Mouse (Mus musculus) thymus, postnatal 4 days (tissue): ENCODE results near the gene D430041D05Rik.

Experiments
- DNase-seq: peaks from one replicate; pipeline ENCODE4 v3.0.0; 2021

Gene D430041D05Rik

GRCm38 (mm10) chr2:104256585-104256984 lies 154.2 kb downstream of the D430041D05Rik start:
- DNase-seq: no peak

GRCm38 (mm10) chr2:104254944-104255343 lies 155.9 kb downstream of the D430041D05Rik start:
- no peak for DNase-seq

- no peak for DNase-seq
Measured at GRCm38 (mm10) chr2:104253341-104253740, 157.5 kb downstream of the D430041D05Rik start.

GRCm38 (mm10) chr2:104251647-104252046 lies 159.2 kb downstream of the D430041D05Rik start:
- no peak for DNase-seq

DNA sequence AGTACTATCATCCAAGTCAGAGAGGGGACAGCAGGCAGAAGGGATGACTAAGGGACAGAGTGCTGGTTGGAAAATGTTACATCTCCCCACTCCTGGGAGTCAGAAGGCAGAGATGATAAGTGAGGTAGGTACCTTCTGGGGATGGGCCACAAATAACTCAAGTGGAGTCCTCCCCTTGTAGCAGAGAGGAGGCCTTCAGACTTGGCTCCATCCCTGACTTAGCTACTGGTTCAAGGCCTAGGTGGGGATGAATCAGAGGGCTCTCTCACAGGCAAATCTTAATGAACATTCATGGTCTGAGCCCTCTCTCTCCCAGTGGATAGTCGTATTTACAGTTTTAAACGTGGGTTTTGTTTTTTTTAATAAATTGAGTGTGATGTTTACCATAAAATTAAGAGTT lies 161.0 kb downstream of the D430041D05Rik start:
- no peak for DNase-seq

- no peak for DNase-seq
Measured at GRCm38 (mm10) chr2:104246851-104247250, 164.0 kb downstream of the D430041D05Rik start.

GRCm38 (mm10) chr2:104242055-104242454 lies 168.8 kb downstream of the D430041D05Rik start:
- DNase-seq: no peak

DNA sequence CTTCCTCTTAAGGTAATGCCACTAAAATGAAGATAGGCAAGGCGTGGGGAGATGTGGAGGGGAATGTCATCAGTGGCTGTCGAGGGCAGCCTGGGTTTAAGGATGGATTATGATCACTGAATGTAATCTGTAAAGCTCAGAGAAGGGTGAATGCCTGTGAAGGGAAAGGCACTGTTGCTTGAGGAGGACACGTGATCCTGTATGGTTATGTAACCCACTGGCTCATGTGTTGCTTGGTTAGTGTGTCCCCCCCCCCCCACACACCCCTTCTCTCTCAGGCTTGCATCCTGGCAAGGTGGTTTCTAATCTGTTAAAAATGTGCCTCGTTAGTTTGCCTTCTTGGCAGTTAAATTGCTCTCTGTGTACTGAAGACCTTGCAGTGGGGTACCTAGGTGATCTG lies 173.7 kb downstream of the D430041D05Rik start:
- no peak for DNase-seq

GRCm38 (mm10) chr2:104230444-104230843 lies 180.4 kb downstream of the D430041D05Rik start:
- no peak for DNase-seq

DNA sequence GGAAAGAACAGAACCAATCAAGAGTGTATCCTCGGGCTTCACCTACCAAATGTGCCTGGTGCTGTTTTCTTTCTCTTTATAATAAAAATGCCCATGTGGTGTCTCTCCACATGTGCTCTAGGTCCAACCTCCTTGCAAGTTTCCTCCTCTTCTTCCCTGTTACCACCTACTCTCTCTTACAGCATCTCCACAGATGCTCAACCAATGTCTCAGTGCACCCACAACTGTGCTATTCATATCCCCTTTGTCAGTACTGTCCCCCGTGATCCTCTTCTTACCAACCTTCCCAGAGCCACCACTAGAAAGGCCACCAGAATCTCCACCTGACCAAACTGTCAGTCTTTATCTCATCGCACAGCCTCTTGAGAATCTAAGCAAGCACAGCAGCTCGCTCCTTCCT lies 184.8 kb downstream of the D430041D05Rik start:
- no peak for DNase-seq

DNA sequence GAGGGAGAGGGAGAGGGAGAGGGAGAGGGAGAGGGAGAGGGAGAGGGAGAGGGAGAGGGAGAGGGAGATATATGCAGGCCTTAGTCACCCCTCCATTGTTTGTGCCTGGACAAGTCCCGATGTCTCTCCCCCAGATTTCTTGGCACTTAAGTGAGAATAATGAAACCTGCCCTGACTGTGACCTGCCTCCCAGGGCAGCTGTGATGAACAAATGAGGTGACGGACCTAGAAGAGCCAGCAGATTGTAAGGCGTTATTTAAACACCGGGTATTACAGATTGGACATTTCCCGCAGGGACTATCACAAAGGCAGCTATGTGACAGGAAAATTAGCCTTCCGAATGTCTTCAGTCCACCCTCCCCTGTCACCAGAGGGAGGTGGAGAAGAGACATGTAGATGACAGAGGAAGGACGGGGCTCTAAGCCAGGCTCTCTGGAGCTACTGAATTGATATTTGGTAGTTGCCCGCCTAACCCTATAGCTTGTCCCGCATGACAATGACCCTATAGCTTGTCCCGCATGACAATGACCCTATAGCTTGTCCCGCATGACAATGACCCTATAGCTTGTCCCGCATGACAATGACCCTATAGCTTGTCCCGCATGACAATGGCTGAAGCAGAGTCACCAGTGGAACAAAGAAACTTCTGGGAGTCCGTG lies 191.0 kb downstream of the D430041D05Rik start:
- DNase-seq: no peak

- no peak for DNase-seq
Measured at GRCm38 (mm10) chr2:104218588-104219065, 192.2 kb downstream of the D430041D05Rik start.

DNA sequence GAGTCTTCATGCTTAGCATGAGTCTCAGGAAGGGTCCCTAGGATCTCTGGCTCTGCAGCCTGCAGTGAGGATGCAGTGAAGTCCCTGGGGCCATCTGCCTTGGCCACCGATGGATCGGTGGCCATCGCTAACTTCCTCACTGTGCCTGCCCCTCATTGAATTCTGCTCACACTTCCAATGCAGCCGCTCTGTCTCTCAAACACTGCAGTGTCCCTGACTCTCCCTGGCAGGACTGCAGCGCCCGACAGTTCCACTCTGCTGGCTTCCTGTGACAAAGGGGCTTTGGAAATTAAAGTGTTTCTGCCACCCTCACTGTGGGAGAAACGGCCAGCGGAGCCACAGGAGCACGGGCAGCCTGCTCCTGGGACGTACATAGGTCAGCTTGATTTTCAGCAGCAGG lies 192.7 kb downstream of the D430041D05Rik start:
- no peak for DNase-seq

- no peak for DNase-seq
Measured at GRCm38 (mm10) chr2:104209408-104209807, 201.4 kb downstream of the D430041D05Rik start.

DNA sequence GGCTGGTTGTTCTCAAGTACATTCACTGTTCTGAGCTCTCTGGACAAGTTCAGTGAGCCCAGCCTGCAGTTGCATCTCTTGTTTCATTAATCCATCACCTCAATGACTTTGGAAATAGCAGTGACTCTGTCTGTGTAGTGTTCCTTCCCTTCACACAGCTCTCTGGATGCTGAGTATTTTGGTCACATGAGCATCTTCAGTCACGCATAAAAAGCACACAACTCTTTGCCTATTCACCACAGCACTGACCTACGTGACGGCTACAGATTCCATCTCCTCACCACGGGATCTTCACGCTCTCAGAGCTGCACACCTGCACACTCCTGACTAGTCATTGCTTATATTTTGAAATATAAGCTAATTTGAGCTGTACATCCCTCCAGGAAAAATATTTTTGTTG lies 202.4 kb downstream of the D430041D05Rik start:
- DNase-seq: no peak

GRCm38 (mm10) chr2:104207948-104208347 lies 202.9 kb downstream of the D430041D05Rik start:
- no peak for DNase-seq

GRCm38 (mm10) chr2:104205623-104206022 lies 205.2 kb downstream of the D430041D05Rik start:
- no peak for DNase-seq

DNA sequence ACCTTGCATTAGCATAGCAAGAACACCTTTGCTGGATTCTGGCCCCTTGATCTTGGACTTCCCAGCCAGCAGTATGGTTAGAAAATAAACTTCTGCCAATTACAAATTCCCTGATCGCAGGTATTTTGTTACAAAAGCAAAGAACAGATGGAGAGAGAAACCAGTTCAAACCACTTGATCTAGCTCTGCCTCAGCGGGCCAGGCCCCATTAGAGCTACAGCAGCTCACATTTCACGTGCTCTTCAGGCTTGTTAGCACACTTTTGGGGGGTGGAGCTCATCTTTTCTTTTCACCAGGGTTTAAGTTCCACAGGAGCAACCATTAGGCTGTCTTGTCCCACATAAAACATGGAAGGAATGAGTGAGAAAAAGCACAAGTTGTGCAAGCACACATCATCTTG lies 210.6 kb downstream of the D430041D05Rik start:
- DNase-seq: no peak

DNA sequence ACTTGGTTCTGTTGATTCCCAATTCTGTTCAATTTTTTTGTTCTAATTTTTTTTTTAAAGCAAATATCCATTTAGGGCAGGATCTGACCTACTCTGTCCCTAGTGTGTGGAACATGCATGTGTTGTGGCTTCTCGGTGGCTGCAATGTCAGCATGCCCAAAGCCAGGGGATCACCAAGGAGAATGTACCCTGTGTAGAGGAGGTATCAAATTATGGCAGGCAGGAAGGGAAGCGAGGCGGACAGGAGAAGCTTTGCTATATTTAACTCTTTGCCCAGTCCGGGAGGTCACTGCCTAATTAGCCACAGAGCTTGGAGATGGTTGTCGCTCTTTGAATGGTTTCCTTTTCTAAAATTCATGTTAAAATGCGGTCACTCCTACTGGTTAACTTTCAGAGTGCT lies 212.6 kb downstream of the D430041D05Rik start:
- no peak for DNase-seq

DNA sequence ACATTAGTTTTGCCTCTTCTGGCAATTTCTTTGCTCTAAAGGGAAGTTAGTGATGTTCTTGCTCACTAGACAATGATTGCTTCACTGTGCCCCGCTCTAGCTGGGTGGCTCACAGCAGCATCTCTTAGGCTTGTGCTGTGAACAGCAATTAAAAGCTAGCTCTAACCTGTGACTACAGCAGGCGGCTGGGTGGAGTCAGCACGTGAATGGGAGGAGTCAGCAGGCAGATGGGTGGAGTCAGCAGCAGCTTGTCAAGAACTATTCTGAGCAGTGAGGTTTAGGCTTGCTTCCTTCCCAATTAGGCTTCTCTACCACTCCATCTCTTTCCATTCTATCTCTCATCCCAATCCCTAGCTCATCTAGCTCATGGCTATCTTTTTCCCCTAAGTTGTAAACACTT lies 213.5 kb downstream of the D430041D05Rik start:
- DNase-seq: peak; percentile 47

GRCm38 (mm10) chr2:104192401-104193141 lies 218.2 kb downstream of the D430041D05Rik start:
- no peak for DNase-seq

- no peak for DNase-seq
Measured at GRCm38 (mm10) chr2:104191723-104192122, 219.1 kb downstream of the D430041D05Rik start.

DNA sequence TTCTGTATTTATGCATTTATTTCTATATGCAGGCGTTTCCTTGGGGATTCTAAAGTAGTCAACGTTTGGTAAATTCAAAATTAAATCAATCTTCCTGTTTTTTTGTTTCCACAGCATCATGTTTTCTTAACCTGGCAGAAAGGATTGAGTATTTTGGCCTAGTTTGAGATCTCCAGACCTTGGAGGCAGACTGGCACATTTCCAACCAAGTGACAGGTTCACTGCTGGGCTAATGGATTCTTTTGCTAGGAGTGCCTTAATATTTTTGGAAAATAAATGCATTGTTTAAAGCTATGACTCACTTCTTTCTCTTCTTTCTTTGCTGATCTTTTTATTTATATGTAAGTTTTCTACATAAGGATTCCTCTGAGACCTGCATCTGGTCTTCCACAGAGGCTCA lies 222.0 kb downstream of the D430041D05Rik start:
- no peak for DNase-seq

- no peak for DNase-seq
Measured at GRCm38 (mm10) chr2:104187073-104187472, 223.7 kb downstream of the D430041D05Rik start.
